Mouse (Mus musculus): ENCODE measurements around the gene Zfp292.

GRCm38 (mm10) chr4:34883366-34884029, 738 bp upstream of the Zfp292 start:
- TF ChIP-seq POLR2A (IDR thresholded peaks at IDR 0.05; ENCODE audit: borderline replicate concordance, control insufficient read depth, low read depth, low read length) (no peak), CTCF (IDR thresholded peaks at IDR 0.05; ENCODE audit: control insufficient read depth, insufficient read depth, low read length) (no peak)
